Mouse (Mus musculus): ENCODE data around the gene Vav2. TPM values are rescaled to one million over a fixed set of nuclear protein-coding genes. Genes with fewer than 3 reads are reported as not detected.

The Vav2 gene
- polyA plus RNA-seq, 1 experiment from 2014 or later: 5.9 TPM

DNA sequence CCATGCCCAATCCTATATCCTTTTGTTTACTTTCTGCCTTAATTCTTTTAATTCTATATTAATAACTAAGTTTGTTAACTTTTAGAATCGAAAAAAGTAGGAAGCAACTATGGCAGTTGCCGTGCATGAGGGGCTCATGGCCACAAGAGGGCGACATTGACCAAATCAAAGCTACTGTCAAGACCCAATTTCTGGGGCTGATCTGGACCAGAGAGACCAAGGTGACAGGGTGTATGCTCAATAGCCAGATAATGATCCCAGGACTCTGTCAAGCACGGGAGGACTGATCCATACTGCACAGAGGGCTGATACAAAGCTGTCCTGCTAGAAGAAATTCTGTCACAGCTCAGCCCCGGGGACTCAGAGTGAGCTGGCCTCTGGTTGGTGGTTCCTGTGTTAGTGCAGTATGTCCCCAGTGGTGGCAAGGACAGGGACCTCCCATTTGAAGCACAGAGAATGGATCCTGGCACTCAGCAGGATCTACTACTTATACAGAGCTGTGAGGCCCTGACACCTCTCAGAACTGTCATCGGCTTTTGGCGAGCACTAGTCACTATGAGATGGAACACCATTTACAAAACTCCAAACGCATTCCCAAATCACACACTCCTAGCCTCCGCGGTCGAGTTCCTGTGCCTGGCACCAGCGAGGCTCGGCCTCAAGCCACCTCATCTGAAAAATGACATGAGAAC lies 145.8 kb downstream of the Vav2 start:
- H3K9ac ChIP-seq (ENCODE audit: low read depth, low read length): no peak overlapping the region
- no peak overlapping the region for H3K4me3 ChIP-seq (ENCODE audit: low read depth, low read length)
- H3K27ac ChIP-seq (ENCODE audit: low read length): no peak overlapping the region
- H3K36me3 ChIP-seq (ENCODE audit: control insufficient read depth, insufficient read depth): no peaks in the 10 kb centered on the region; the same call in 1 of the 2 replicates
- no peak overlapping the region for H3K4me2 ChIP-seq (ENCODE audit: low read depth, low read length)
- WGBS (ENCODE audit: insufficient replicate concordance): 63% methylated on average over 13 of the region's 13 CpGs
- H3K9me3 ChIP-seq (replicated peaks; ENCODE audit: control insufficient read depth, low read length): no peaks in the 10 kb centered on the region
- H3K4me1 ChIP-seq (ENCODE audit: control insufficient read depth, low read depth, low read length): no peaks in the 10 kb centered on the region; the same call in 1 of the 2 replicates
- ATAC-seq (ENCODE audit: low read depth): no peak
- no peaks in the 10 kb centered on the region for H3K27me3 ChIP-seq (ENCODE audit: control insufficient read depth, insufficient read depth, low read depth, low read length)

DNA sequence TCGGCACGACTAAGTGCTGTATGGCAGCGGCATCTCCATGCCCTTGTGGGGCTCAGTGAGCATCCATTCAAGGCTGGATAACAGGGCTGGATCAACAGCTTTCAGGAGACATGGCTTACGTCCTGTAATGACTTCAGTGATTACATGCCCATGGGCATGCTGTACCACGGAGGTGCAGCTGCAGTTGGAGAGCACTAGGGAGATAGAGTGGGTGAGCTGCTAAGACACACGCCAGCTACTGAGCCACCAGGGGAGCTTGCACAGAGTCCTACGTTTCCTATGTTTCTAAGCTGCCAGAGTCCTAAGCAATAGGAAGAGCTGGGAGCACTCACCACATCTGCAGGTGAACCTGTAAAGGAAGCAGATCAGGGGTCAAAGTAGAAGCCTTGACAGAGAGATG lies 148.0 kb downstream of the Vav2 start:
- Histone ChIP-seq H3K4me1 (ENCODE audit: control insufficient read depth, low read depth, low read length) (no peaks in the 10 kb centered on the region), H3K27me3 (ENCODE audit: control insufficient read depth, insufficient read depth, low read depth, low read length) (no peaks in the 10 kb centered on the region), H3K27ac (ENCODE audit: low read length) (no peak overlapping the region), H3K4me2 (ENCODE audit: low read depth, low read length) (no peak overlapping the region), H3K36me3 (ENCODE audit: control insufficient read depth, insufficient read depth) (peaks cover 12% of the 10 kb centered on the region), H3K9me3 (replicated peaks; ENCODE audit: control insufficient read depth, low read length) (no peaks in the 10 kb centered on the region), H3K4me3 (ENCODE audit: low read depth, low read length) (no peak overlapping the region), H3K9ac (ENCODE audit: low read depth, low read length) (no peak overlapping the region)
- 75% methylated on average over 7 of the region's 7 CpGs for WGBS (ENCODE audit: insufficient replicate concordance)
- no peak for ATAC-seq (ENCODE audit: low read depth)

DNA sequence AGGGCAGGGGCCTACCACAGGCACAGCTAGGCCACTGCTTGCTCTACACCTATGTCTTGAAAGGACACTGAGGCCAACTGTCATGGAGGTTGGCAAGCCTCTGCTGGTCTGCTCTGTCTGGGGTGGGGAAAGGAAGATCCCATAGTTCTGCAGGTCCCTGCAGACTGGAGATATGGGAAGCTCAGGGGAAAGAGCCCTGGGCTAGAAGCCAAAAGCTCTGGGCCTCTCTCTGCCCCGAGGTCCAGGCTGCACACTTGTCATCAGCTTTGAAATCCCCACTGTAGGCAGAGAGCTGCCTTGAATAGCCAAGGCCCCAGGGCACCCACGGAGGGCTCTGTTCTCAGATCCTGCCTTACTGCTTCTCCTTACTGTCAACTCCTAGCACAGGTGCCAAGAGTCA lies 158.5 kb downstream of the Vav2 start:
- Histone ChIP-seq H3K4me1 (ENCODE audit: control insufficient read depth, low read depth, low read length) (no peaks in the 10 kb centered on the region), H3K36me3 (ENCODE audit: control insufficient read depth, insufficient read depth) (peaks cover 5% of the 10 kb centered on the region), H3K9ac (ENCODE audit: low read depth, low read length) (no peak overlapping the region), H3K4me2 (ENCODE audit: low read depth, low read length) (no peak overlapping the region), H3K27ac (ENCODE audit: low read length) (no peak overlapping the region), H3K9me3 (replicated peaks; ENCODE audit: control insufficient read depth, low read length) (no peaks in the 10 kb centered on the region), H3K4me3 (ENCODE audit: low read depth, low read length) (no peak overlapping the region), H3K27me3 (ENCODE audit: control insufficient read depth, insufficient read depth, low read depth, low read length) (no peaks in the 10 kb centered on the region)
- no peak for ATAC-seq (ENCODE audit: low read depth)
- WGBS (ENCODE audit: insufficient replicate concordance): 43% methylated on average over 2 of the region's 2 CpGs

DNA sequence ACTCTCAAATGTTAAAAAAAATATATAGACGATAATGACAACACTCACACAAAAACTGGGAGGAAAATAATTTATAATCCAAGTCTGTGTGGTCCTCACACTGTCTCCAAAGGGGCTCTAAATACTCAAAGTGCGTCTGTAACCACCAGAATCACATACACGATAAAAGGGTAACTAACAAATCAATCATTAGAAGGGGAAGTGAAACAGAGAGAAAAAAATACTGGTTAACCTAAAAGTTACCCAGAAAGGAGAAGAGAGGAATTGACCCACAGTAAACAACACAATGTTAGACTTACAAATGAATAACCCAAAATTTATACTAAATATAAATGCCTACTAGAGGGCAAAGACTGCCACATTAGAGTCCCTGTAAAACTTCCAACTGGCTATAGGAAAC lies 161.0 kb downstream of the Vav2 start:
- 38% methylated on average over 3 of the region's 3 CpGs for WGBS (ENCODE audit: insufficient replicate concordance)
- H3K36me3 ChIP-seq (ENCODE audit: control insufficient read depth, insufficient read depth): no peaks in the 10 kb centered on the region
- no peaks in the 10 kb centered on the region for H3K9me3 ChIP-seq (replicated peaks; ENCODE audit: control insufficient read depth, low read length)
- no peak overlapping the region for H3K9ac ChIP-seq (ENCODE audit: low read depth, low read length)
- H3K4me3 ChIP-seq (ENCODE audit: low read depth, low read length): no peak overlapping the region
- H3K27ac ChIP-seq (ENCODE audit: low read length): no peak overlapping the region
- no peaks in the 10 kb centered on the region for H3K4me1 ChIP-seq (ENCODE audit: control insufficient read depth, low read depth, low read length)
- H3K4me2 ChIP-seq (ENCODE audit: low read depth, low read length): no peak overlapping the region
- H3K27me3 ChIP-seq (ENCODE audit: control insufficient read depth, insufficient read depth, low read depth, low read length): no peaks in the 10 kb centered on the region
- ATAC-seq (ENCODE audit: low read depth): no peak

DNA sequence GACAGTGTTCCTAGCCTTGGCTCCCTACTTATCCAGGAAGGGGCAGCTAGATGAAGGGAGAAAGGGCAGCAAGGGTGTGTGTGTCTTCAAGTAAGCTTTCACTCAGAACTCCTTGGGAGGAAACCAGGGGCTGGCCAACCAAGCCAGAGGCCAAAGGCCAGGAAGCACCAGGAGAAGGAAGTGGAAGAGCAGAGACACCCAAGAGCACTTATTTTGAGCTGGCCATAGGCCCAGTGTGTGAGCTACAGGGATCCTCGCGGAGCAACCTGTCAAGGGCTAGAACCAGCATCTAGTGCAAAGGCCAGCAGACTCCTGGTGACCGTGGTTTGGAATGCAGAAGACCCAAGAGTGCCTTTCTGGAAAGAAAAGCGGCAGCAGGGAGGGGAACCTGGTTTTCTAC lies 163.8 kb downstream of the Vav2 start:
- Histone ChIP-seq H3K9ac (ENCODE audit: low read depth, low read length) (no peak overlapping the region), H3K4me3 (ENCODE audit: low read depth, low read length) (no peak overlapping the region), H3K4me2 (ENCODE audit: low read depth, low read length) (no peak overlapping the region), H3K27ac (ENCODE audit: low read length) (no peak overlapping the region), H3K4me1 (ENCODE audit: control insufficient read depth, low read depth, low read length) (no peaks in the 10 kb centered on the region), H3K36me3 (ENCODE audit: control insufficient read depth, insufficient read depth) (no peaks in the 10 kb centered on the region), H3K27me3 (ENCODE audit: control insufficient read depth, insufficient read depth, low read depth, low read length) (no peaks in the 10 kb centered on the region), H3K9me3 (replicated peaks; ENCODE audit: control insufficient read depth, low read length) (no peaks in the 10 kb centered on the region)
- ATAC-seq (ENCODE audit: low read depth): no peak
- 68% methylated on average over 4 of the region's 4 CpGs for WGBS (ENCODE audit: insufficient replicate concordance)

DNA sequence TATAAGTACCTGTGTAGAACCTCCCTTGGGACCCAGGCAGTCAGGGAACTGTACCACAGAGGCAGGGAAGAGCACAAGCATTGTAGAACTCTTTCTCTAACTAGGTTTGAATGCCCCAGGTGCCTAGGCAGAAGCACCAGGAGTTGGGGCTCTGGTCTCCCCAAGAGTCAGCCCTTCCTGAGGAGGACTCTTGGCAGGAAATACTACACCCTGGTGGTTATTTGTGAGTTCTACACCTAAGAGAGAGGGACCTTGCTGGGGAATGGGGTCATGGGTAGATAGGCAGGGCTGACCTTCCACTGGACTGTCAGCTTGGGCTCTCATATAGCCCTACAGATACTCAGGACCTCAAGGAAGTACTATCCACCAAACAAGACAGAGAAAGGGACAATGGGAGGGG lies 175.4 kb downstream of the Vav2 start:
- no peak for ATAC-seq (ENCODE audit: low read depth)
- Histone ChIP-seq H3K4me3 (ENCODE audit: low read depth, low read length) (no peak overlapping the region), H3K9me3 (replicated peaks; ENCODE audit: control insufficient read depth, low read length) (no peaks in the 10 kb centered on the region), H3K36me3 (ENCODE audit: control insufficient read depth, insufficient read depth) (no peaks in the 10 kb centered on the region), H3K4me2 (ENCODE audit: low read depth, low read length) (no peak overlapping the region), H3K27ac (ENCODE audit: low read length) (no peak overlapping the region), H3K9ac (ENCODE audit: low read depth, low read length) (no peak overlapping the region), H3K4me1 (ENCODE audit: control insufficient read depth, low read depth, low read length) (no peaks in the 10 kb centered on the region; the same call in 1 of the 2 replicates), H3K27me3 (ENCODE audit: control insufficient read depth, insufficient read depth, low read depth, low read length) (no peaks in the 10 kb centered on the region)

DNA sequence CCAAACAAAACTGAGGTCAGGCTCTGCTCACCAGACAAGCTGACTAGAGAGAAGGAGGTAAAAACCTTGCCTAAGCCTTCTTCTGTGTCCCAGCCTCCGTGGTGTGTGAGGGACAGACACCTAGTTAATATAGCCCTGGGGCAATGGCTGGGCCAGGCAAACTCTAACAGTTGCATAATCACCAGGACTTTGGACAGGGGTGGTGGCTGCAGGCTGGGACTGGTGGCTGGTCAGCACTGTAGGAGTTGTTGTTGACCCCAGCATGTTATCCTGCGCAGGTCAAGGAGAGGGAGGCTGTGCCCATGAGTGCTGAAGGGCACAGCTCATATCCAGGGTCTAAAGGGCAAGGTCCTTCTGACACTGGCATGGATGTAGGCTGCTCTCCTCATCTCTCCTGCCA lies 178.6 kb downstream of the Vav2 start, which contains the start of gene Sardh:
Sardh (minus strand) TSS at position 127 of the 400 bp plus-strand sequence.
- H3K9me3 ChIP-seq (replicated peaks; ENCODE audit: control insufficient read depth, low read length): no peaks in the 10 kb centered on the region
- H3K27me3 ChIP-seq (ENCODE audit: control insufficient read depth, insufficient read depth, low read depth, low read length): no peaks in the 10 kb centered on the region
- H3K9ac ChIP-seq (ENCODE audit: low read depth, low read length): peak within 1 kb of the TSS; percentile 21
- H3K27ac ChIP-seq (ENCODE audit: low read length): peak within 1 kb of the TSS; percentile 90
- no peaks in the 10 kb centered on the region; the same call in 1 of the 2 replicates for H3K4me1 ChIP-seq (ENCODE audit: control insufficient read depth, low read depth, low read length)
- WGBS (ENCODE audit: insufficient replicate concordance): 43% methylated on average over 2 of the region's 2 CpGs
- peak; percentile 77 for ATAC-seq (ENCODE audit: low read depth)
- H3K36me3 ChIP-seq (ENCODE audit: control insufficient read depth, insufficient read depth): no peaks in the 10 kb centered on the region
- H3K4me3 ChIP-seq (ENCODE audit: low read depth, low read length): no peak within 1 kb of the TSS
- peak within 1 kb of the TSS; percentile 44 for H3K4me2 ChIP-seq (ENCODE audit: low read depth, low read length)

DNA sequence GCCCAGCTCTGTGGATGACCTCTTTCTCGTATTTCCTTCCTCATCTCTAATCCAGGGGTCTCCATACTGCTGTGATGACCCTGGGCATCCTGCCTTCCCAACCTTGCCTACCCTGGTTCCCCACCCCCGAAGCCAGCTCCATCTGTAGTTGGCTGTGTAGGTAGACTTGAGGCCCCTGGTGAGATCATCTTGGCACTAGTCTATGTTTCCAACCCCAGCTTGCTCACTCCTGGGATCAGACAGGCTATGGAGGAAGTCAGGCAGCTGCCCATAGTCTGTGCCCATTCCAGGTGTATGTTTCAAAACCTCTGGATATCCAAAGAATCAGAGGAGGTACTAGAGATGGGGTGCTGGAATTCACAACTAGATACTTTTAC lies 179.4 kb downstream of the Vav2 start:
- Histone ChIP-seq H3K4me3 (ENCODE audit: low read depth, low read length) (no peak overlapping the region), H3K36me3 (ENCODE audit: control insufficient read depth, insufficient read depth) (no peaks in the 10 kb centered on the region), H3K9ac (ENCODE audit: low read depth, low read length) (peak overlapping the region; percentile 21; the same call in 1 of the 2 replicates), H3K4me1 (ENCODE audit: control insufficient read depth, low read depth, low read length) (no peaks in the 10 kb centered on the region; the same call in 1 of the 2 replicates), H3K9me3 (replicated peaks; ENCODE audit: control insufficient read depth, low read length) (no peaks in the 10 kb centered on the region), H3K4me2 (ENCODE audit: low read depth, low read length) (peak overlapping the region; percentile 44; the same call in 1 of the 2 replicates), H3K27ac (ENCODE audit: low read length) (peak overlapping the region; percentile 90), H3K27me3 (ENCODE audit: control insufficient read depth, insufficient read depth, low read depth, low read length) (no peaks in the 10 kb centered on the region)
- 23% methylated on average over 2 of the region's 2 CpGs for WGBS (ENCODE audit: insufficient replicate concordance)
- 0 out of 2 replicates have a peak, but pooled peaks have one; percentile 1 for ATAC-seq (ENCODE audit: low read depth)

DNA sequence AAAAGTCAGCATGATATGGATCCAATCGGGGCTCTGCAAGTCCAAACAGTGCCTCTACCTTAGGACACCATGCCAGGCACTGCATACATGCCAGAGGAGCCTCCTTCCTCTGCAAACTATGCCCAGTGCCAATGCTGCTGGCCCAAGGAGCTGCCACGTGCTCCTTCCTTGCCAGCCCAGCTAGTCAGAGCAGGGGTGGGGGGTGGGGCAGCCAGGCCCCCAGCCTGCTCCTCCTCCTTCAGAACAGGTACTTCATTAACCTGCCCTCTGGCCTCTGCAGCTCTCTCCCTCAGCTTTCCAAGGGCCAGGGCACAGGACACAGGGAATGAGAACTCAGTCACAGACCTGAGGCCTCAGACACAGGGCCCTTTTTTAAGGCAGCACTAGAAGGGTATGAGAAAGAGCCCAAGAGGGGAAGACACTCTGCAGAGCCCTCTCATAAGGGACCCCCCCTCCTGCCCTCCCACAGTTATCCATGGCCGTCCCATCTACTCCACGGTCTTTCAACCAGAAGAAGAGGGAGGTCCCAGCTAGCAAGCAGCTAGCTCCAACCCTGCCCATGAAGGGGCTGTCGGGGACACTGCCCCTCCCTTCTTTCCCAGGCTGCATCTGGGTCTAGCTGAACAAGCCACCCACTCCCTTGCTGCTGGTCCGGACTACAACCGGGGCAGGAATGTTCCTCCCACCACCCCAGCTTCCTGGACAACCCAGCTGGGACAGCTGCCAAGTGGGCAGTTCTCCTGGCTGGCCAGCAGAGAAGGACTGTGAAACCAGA lies 179.9 kb downstream of the Vav2 start:
- Histone ChIP-seq H3K4me2 (ENCODE audit: low read depth, low read length) (peak overlapping the region; percentile 49), H3K36me3 (ENCODE audit: control insufficient read depth, insufficient read depth) (no peaks in the 10 kb centered on the region), H3K27ac (ENCODE audit: low read length) (peak overlapping the region; percentile 90), H3K9ac (ENCODE audit: low read depth, low read length) (peak overlapping the region; percentile 42; the same call in 1 of the 2 replicates), H3K4me1 (ENCODE audit: control insufficient read depth, low read depth, low read length) (no peaks in the 10 kb centered on the region; the same call in 1 of the 2 replicates), H3K4me3 (ENCODE audit: low read depth, low read length) (peak overlapping the region; percentile 51), H3K9me3 (replicated peaks; ENCODE audit: control insufficient read depth, low read length) (no peaks in the 10 kb centered on the region), H3K27me3 (ENCODE audit: control insufficient read depth, insufficient read depth, low read depth, low read length) (no peaks in the 10 kb centered on the region)
- peak; percentile 87 for ATAC-seq (ENCODE audit: low read depth)
- 18% methylated on average over 7 of the region's 7 CpGs for WGBS (ENCODE audit: insufficient replicate concordance)

Data from liver, embryonic 16.5 days (tissue).